Mouse (Mus musculus): ENCODE results near the gene Mmp1b. TPM values are rescaled to one million over a fixed set of nuclear protein-coding genes. Genes with fewer than 3 reads are reported as not detected.
"Not testable (repeated sequence)": the region's sequence is repeated elsewhere in the genome, so short reads cannot be mapped to it uniquely, and the experiment has no call there.

Mmp1b gene
- not detected for polyA plus RNA-seq (2017; shearing (Covaris generic))

- ATAC-seq, result no peak
Observed at GRCm38 (mm10) chr9:7387947-7388346, at the start of gene Mmp1b. Gene Mmp1b (minus strand): TSS chr9:7388047.

- not testable (repeated sequence) for ATAC-seq
Observed at GRCm38 (mm10) chr9:7396556-7396955, 8.7 kb upstream of the Mmp1b start.

GRCm38 (mm10) chr9:7354535-7354934 lies 33.3 kb downstream of the Mmp1b start:
- ATAC-seq, result no peak

GRCm38 (mm10) chr9:7345513-7345912 lies 42.3 kb downstream of the Mmp1b start:
- no peak for ATAC-seq

- no peak for ATAC-seq
Observed at GRCm38 (mm10) chr9:7344107-7344506, 43.7 kb downstream of the Mmp1b start, which contains the start of gene Mmp12. Gene Mmp12 (plus strand): TSS chr9:7344381.

GRCm38 (mm10) chr9:7336740-7337483 lies 50.9 kb downstream of the Mmp1b start:
- no peak for ATAC-seq

GRCm38 (mm10) chr9:7335766-7336680 lies 51.8 kb downstream of the Mmp1b start:
- ATAC-seq, result no peak

GRCm38 (mm10) chr9:7331847-7332246 lies 56.0 kb downstream of the Mmp1b start:
- no peak for ATAC-seq

Other genes starting within 250 kb of the Mmp1b start
- gene Dync2h1, start 203.6 kb downstream of the Mmp1b start, polyA plus RNA-seq (2017; shearing (Covaris generic)), result 1 to 10 TPM; 6.1 to 9.3 (median 7.8) TPM
- 10 to 100 TPM; 20.6 to 45.4 (median 36.7) TPM for gene Dcun1d5, start 203.5 kb downstream of the Mmp1b start, polyA plus RNA-seq (2017; shearing (Covaris generic))
- gene Mmp13, start 115.5 kb downstream of the Mmp1b start, polyA plus RNA-seq (2017; shearing (Covaris generic)), result not detected
- gene Mmp12, start 43.7 kb downstream of the Mmp1b start, polyA plus RNA-seq (2017; shearing (Covaris generic)), result under 1 TPM in 1 of 3 experiments, not detected in 2; 0.07 TPM
- gene Mmp3, start 57.8 kb upstream of the Mmp1b start, polyA plus RNA-seq (2017; shearing (Covaris generic)), result not detected
- under 1 TPM in 1 of 3 experiments, not detected in 2; 0.48 TPM for gene Mmp10, start 114.3 kb upstream of the Mmp1b start, polyA plus RNA-seq (2017; shearing (Covaris generic))
- not detected for gene Mmp8, start 170.4 kb upstream of the Mmp1b start, polyA plus RNA-seq (2017; shearing (Covaris generic))
- not detected for gene Mmp27, start 183.3 kb upstream of the Mmp1b start, polyA plus RNA-seq (2017; shearing (Covaris generic))
- not detected for gene Mmp20, start 240.2 kb upstream of the Mmp1b start, polyA plus RNA-seq (2017; shearing (Covaris generic))

Measured in inflammation-experienced regulatory T-cells, adult 6 months (primary cell).